Mouse (Mus musculus) WW6 (cell line): ENCODE results near the gene 4930402H24Rik.
A peak's percentile ranks its signal among the peaks of the same experiment; 100 is the strongest.
"Not testable (repeated sequence)": the region's sequence is repeated elsewhere in the genome, so short reads cannot be mapped to it uniquely, and the experiment has no call there.

Experiments used
- DNase-seq: peaks from one replicate; pipeline ENCODE4 v3.0.0-alpha.2; 2013; ENCODE audit warnings: low read depth, low spot score

Gene 4930402H24Rik

DNA sequence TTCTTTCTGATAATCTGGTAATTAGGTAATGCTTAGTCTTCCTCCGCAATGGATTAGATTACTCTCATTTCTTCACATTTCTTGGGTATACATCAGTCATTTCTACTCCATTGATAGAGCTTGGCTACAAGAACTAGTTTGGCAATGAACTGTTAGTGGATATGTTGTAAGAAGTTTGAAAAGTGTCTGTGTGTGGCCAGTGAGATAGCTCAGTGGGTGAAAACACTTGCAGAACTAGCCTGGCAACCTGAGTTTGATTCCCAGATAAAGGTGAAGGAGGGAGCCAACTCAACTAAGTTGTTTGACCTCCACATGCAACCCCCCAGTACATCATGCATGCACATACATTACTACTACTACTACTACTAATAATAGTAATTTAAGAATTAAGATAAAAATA, 53.2 kb downstream of the 4930402H24Rik start:
- no peak for DNase-seq

DNA sequence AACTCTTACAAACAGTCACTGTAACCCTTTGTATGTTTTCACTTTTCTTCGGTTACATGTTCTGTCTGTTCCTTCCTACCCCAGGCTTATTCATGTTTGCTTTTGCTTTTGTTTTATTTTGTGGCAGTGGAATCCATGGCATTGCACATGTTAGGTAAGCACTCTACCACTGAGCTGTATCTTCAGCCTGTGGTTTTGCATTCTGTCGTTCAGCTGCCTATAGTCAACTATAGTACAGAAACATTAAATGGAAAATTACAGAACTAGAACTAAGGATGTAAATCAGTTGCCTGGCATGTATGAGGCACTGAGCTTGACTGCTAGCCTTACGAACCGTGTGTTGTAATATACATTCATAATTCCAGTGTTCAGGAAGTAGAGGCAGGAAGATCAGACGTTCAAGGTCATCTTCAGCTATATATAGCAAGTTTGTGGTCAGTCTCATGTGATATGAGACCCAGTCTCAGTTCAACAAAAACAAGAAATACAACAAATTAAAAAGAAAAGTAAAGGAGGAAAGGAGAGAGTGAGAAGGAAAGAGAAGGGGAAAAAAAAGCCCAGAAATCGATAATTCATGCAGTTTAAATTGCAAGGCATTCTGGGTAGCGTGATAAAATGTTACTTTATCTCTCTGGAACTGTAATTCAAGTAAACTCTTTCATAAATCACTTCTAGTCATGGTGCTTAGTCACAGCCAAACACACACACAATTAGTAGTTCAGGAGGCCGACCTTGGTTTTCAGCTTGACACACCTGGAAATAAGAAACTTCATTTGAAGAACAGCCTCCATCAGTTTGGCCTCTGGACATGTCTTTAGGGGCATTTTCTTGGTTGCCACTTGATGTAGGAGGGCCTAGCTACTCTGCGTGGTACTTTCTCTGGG, 54.6 kb downstream of the 4930402H24Rik start:
- no peak for DNase-seq

DNA sequence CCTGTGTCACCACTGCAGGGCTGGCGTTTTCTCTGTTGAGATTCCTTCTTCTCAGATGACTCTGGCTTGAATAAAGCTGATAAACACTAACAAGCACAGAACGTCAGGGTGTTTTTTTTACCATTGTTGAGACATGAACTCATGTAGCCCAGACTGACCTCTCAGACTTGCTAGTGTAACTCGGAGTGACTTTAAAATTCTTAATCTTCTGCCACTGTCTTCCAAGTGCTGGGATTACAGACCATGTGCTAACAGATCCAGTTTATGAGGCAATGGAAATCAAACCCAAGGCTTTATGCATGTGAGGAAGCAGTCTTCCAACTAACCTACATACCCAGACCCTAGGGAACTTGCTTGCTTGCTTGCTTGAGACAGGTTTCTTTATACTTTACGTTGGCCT, 56.5 kb downstream of the 4930402H24Rik start:
- no peak for DNase-seq

DNA sequence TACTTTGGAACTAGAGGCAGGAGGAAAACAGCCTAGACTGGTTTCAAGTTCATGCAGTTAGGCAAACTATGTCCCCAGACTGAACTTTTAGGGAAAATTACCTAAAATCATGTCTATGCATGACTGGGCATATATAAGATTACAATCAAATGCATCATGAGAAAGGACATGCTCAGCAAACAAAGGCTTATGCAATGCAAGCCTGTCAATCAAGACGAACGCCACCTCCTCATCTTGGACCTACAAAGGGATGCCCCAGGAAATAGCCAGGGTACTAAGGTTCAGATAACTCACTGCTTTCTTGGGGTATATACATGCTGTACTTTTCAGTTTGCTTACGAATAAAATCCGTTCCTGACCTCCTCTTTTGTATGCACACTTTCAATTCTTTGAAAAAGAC, 57.9 kb downstream of the 4930402H24Rik start:
- DNase-seq, result no peak

DNA sequence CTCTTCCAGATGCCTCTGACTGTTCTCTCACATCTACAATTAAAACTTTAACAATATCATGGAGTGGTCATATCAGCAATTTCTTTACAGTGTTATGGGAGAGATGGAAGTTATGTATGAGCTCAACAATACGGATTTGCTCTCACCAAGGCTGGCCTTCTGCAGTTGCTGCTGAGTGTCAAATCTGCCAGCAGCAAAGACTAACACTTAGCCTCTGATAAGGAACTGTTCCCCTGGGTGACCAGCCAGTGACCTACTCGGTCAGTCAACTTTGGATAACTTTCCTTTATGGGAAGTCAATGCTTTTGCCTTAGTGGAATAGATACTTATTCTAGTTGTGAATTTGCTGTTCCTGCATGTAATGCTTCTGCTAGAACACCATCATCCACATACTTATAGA, 62.6 kb downstream of the 4930402H24Rik start:
- no peak for DNase-seq

DNA sequence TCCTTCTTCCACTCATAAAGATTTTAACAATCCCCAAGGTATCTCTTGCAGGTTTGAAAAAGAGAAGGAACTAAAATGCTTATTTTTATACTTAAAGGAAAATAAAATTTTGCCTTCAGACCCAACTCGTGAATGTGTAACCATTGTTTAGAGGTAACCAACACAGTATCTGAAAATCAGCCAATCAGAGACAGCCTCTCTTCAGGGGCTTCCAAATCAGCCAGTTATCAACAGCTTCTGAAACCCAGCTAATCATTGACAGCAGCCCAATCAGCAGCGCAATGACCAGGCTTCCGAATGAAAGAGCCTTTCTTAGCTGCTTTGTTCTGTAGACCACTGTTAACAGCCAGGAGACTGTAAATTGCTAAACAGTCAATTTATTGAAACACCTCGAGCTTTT, 65.4 kb downstream of the 4930402H24Rik start:
- DNase-seq, result no peak

DNA sequence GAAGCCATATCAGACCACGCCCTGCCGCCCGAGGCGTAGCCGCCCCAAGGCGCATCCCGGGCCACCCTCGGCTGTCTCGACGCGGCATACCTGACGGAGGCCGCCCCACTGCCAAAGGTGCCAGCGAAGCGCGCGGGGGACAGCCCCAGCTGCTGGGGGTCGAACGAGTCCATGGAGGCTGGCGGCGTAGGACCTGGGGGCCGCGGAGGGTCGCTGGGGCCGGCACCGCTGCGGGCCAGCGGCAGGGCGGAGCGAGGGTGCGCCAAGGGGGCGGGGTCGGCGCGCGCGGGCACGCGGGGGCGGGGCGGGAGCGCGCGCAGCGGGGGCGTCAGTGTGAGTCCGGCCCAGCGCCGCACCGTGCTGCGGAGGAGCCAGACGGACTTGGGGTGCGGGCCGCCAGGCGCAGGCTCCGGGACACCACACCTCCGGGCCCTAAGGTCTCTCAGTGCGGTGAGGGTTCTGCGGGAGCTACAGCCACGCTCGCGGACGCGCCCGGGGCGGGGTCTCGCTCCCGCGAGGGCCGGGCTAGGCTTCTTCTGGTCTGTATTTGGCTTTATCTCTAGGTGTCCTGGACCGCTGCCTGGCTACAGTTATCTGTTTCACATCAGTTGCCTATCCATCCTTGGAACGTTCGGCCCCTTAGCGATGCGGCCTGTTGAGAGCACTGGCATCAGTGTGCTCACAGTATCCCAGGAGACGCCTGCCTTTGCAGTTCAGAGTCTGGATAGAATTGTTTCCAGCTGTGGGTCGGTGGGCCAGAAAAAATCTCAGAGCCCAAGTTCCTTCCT, 66.1 kb downstream of the 4930402H24Rik start:
- DNase-seq, result peak; percentile 34

DNA sequence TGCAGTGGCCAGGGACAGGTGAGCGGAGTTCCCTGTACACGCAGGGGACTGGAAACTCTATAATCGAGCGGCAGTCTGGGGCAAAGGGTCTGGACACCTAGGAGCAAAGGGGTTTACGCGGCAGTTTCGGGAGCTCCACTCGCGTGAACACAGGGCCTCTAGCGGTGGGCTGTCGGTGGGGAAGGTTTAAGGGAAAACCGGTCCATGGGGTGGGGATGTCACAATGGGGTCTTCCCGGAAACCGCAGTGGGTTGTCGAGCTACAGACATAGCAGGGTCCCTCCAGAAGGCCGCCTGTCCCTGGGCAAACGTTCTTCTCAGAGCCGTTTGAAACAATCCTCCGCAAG, 66.7 kb downstream of the 4930402H24Rik start:
- DNase-seq, result no peak

DNA sequence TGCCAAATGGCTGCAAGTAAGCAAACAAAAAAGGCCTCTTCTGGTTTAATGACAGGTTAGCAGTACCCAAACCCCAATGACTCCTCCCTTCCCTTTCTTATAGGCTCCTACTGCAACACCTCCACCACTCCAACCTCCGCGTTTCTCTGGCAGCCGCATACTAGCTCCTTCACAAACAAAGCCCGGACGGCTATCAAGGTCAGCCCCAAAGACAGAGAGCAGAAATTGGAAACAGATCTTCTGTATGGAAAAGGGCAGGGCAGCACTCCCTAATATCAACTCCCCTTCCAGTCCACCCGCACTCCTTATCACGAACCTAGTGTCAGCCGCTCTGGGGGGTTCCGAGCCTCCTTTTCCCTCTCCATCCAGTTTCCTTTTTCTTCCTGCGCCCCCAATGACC, 67.1 kb downstream of the 4930402H24Rik start:
- DNase-seq, result no peak

DNA sequence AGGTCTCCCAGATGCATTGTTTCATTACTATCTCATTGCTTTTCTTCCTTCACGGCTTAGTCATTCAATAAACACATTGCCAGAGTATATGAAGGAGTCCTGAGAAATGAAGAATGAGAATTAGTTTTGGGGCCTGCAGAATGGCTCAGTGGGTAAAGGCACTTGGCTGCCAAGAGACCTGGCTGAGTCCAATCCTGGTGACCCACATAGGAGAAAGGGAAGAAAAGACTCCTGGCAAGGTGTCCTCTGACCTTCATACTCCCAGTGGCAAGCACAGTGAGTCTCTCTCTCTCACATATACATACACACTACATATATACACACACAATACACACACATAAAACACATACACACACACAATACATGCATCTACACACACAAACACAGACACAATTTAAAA, 68.1 kb downstream of the 4930402H24Rik start:
- no peak for DNase-seq

DNA sequence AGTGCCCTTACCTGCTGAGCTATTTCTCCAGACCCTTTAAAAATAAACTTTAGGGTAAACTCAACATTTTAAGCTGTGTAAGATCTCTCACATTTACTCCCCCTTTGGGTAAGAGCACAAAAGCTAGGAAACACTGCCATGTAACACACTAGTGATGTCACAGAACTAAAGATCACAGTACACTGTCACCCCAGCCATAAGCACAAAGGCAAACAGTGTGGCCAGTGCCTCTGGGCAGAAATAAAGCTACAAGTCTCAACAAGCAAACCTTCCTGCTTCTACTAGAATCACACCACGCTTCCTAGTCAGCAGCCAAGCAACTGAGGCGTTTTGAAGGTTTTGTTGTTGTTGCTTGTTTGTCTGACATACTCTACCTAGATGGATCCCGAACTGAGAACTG, 72.5 kb downstream of the 4930402H24Rik start:
- no peak for DNase-seq

DNA sequence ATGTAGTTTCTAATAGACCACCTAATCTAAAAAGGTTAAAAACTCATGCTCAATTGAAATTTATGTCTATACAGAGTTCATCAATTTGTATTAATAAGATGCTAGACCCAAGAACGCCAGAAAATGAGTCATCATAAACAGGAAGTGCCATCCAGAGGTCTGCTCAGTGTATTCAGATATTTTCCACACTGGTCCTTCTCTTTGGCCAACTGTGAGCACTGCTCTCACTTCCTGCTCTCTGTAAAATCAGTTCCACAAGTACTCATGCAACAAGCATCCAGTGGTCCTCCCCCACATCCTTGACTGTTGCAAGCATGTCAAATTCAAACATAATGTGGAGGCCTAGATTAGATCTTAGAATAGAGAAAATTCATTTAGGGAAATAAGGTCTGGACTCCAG, 73.6 kb downstream of the 4930402H24Rik start:
- DNase-seq, result no peak

DNA sequence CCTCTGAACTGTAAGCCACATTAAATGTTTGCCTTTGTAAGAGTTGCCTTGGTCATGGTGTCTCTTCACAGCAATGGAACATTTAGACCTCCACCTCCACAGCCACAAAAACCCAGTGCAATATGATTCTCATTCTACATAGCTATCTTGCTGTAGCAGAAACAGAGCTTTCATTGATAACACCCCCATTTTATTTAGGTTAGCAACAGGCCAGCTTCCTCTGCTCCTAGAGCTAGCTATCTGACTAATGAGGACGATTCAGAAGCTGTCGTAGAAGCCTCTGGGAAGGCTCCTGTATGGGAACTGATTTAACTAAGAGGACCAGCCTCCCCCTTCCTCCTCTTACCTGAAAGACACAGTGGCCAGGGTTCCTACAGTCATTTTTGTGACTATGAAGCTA, 74.2 kb downstream of the 4930402H24Rik start:
- DNase-seq, result no peak

DNA sequence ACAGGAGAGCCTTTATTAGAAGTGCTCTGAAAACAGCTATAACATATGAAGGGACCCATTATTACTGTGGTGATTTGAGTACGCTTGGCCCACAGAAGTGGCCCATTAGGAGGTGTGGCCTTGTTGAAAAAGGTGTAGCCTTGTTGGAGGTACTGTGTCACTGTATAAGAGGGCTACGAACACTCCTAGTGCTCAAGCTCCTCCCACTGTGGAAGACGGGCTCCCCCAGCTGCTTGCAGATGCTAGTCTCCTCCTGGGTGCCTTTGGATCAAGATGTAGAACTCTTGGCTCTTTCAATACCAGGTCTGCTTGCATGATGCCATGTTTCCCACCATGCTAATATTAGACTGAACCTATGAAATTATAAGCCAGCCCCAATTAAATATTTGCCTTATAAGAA, 76.0 kb downstream of the 4930402H24Rik start:
- no peak for DNase-seq

DNA sequence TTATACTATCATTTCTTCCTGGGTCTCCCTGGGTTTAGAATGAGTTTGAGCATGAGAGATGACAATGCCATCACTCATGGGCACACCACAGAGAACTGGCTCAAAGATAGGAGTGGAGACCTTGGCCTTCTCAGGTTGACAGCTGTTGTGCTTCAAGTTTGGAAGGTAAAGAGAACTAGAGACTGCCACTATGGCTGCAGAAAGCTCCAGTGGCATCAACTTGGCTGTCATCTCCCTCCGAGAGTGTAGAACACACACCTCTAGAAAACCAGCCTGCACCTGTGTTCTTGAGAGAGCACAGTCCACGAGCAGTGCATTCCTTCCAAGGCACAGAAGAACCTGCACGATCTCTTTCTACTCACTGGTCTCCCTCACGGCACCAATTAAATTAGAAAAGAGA, 76.7 kb downstream of the 4930402H24Rik start:
- no peak for DNase-seq

DNA sequence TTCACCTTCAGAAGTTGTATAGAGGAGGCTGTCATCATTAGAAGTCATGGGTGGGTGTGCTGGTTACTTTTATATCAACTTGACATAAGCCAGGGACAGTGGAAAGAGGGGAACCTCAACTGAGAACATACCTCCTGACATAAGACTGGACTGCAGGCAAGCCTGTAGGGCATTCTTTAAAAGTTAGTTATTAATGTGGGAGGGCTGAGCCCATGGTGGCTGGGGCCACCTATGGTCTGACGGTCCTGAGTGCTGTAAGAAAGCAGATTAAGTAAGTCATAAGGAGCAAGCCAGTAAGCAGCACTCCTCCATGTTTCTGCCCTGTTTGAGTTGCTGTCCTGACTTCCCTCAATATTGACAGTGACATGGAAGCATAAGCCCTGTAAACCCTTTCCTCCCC, 77.5 kb downstream of the 4930402H24Rik start:
- no peak for DNase-seq

DNA sequence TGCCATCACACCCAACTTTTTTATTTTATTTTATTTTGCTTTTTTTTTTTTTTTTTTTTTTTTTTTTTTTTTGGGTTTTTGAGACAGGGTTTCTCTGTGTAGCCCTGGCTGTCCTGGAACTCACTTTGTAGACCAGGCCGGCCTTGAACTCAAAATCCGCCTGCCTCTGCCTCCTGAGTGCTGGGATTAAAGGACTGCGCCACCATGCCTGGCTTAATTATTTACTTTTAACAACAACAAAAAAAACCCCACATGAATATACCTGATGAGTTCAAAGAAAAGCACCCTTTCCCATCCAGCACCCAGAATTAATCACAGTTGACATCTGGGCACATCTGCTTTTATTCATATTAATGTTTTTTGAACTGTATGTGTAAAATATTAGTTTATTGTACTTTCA, 78.1 kb downstream of the 4930402H24Rik start:
- DNase-seq, result not testable (repeated sequence)

DNA sequence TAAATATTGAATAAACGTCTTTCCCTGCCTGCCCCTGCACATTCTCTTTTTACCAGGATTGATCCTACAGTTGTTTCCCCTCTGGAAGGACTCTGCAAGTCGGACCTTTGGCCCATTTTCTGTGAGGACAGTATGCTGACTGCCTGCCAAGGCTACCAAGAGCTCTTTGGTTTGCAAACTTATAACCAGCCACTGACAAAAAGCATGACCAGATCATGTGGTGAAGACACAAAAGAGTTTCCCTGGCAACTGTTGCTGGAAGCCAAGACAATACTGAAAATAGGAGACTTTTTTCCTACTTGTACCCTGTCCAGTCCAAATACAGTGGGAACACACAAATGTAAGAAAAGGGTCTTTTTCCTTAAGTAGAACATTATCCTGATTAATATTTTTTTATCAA, 78.8 kb downstream of the 4930402H24Rik start:
- no peak for DNase-seq

DNA sequence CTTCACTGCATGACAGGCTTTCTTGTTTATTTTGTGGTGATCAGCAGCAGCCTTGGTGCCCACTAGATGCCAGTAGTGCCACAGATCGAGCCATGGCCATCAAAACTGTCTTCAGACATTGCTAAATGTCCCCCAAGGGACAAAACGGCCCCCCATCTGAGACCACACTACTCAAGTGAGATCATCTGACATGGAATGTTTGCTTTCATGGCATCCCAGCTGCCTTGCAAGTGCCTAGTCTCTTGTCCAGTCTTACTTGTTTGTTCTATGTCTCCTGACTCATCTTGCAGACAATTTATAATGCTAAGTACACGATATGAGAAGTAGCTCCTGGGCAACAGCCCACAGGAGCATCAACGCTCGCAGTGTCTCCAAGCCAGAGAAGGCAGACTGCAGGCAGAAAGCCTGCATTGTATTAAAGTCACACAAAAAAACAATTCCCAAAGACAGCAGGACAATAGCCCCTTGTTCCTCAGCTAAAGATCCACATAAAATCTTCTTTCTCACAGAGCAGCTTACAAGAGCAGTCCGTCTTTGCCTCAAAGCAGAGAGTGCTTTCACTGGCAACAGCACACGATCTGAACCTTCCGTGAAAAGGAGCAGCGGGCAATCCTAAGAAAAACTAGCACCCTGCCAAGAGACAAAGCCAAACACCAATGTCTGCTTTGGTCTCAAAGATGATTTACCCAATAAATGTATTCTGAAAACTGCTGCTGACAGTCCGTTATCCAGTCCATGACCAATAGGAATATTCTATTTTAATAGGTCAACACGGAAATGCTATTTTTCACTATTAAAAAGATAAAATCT, 87.2 kb downstream of the 4930402H24Rik start:
- DNase-seq, result no peak

DNA sequence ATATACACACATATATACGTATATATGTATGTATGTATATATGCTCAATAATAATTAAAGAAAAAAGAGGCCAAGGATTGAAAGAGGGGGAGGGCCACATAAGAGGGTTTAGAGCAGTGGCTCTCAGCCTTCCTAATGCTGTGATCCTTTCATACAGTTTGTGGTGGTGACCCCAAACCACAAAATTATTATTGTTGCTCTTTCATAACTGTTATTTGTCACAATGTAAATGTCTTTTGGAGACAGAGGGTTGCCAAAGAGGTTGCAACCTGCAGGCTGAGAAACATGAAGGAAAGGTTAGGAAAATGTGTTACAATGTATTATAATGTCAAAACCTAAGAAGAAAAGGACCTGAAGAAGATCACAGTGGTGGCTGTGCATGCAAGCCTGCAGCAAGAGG, 88.3 kb downstream of the 4930402H24Rik start:
- no peak for DNase-seq

DNA sequence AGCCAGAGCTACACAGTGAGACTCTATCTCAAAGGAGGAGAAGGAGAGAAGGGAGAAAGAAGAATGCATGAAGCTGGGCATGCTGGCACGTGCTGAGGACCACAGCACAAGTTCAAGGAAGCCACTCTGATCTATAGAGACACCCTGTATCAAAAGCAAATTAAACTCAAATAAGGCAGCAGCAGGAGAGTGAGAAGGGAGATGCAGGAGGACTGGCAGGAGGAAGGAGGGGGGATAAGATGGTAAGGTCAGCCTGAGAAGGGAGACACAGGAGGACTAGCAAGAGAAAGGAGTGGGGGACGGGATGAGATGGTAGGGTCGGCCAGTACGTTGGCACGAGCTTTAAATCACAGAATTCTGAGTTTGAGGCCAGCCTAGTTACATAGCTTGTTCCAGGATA, 90.0 kb downstream of the 4930402H24Rik start:
- no peak for DNase-seq

DNA sequence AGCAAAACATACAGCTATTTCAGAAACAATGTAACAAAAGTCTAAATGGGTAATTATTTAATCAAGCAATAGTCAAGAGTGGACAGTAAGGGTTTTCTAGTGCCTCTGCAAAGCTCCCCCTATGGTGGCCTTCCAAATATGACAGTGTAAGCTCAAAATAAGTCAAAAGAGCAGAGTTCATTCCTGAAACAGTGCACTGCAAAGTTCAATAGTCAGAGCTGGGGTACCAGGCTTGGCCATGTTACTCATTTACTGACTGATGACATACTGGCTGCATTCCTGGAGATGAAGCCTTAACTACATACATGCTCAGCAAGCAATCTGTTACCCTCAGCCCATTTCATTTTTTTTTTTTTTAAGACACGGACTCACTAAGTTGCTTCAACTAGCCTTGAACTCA, 91.7 kb downstream of the 4930402H24Rik start:
- no peak for DNase-seq
